Mouse (Mus musculus) cerebellum, adult 11 months (tissue): ENCODE results near the gene Usp47.

ENCODE experiments used
- DNase-seq: peaks from one replicate; pipeline ENCODE4 v3.0.0; 2022

The Usp47 gene

GRCm38 (mm10) chr7:112125625-112126260 is 102.4 kb downstream of the Usp47 start:
- no peak for DNase-seq

GRCm38 (mm10) chr7:112127085-112127637 is 103.9 kb downstream of the Usp47 start:
- no peak for DNase-seq

GRCm38 (mm10) chr7:112127954-112128353 is 104.7 kb downstream of the Usp47 start:
- peak; percentile 48 for DNase-seq

- peak; percentile 38 for DNase-seq
Measured at GRCm38 (mm10) chr7:112128810-112129209, 105.5 kb downstream of the Usp47 start.

- no peak for DNase-seq
Measured at GRCm38 (mm10) chr7:112129851-112130250, 106.5 kb downstream of the Usp47 start.

- DNase-seq: no peak
Measured at GRCm38 (mm10) chr7:112130660-112131059, 107.4 kb downstream of the Usp47 start.

- DNase-seq: no peak
Measured at GRCm38 (mm10) chr7:112132005-112132404, 108.7 kb downstream of the Usp47 start.

- DNase-seq: no peak
Measured at GRCm38 (mm10) chr7:112133277-112133676, 110.0 kb downstream of the Usp47 start.

- no peak for DNase-seq
Measured at GRCm38 (mm10) chr7:112135161-112135560, 111.9 kb downstream of the Usp47 start.

- no peak for DNase-seq
Measured at GRCm38 (mm10) chr7:112136537-112136936, 113.2 kb downstream of the Usp47 start.

GRCm38 (mm10) chr7:112138168-112138508 is 114.8 kb downstream of the Usp47 start:
- DNase-seq: no peak

GRCm38 (mm10) chr7:112138509-112139405 is 115.5 kb downstream of the Usp47 start:
- no peak for DNase-seq

GRCm38 (mm10) chr7:112140725-112141124 is 117.4 kb downstream of the Usp47 start:
- no peak for DNase-seq

- no peak for DNase-seq
Measured at GRCm38 (mm10) chr7:112142616-112143015, 119.3 kb downstream of the Usp47 start.

GRCm38 (mm10) chr7:112143090-112143500 is 119.8 kb downstream of the Usp47 start:
- no peak for DNase-seq

GRCm38 (mm10) chr7:112143978-112144377 is 120.7 kb downstream of the Usp47 start:
- DNase-seq: no peak

GRCm38 (mm10) chr7:112144646-112145179 is 121.4 kb downstream of the Usp47 start:
- no peak for DNase-seq

GRCm38 (mm10) chr7:112147979-112148378 is 124.7 kb downstream of the Usp47 start:
- DNase-seq: no peak

GRCm38 (mm10) chr7:112149113-112149512 is 125.8 kb downstream of the Usp47 start:
- no peak for DNase-seq

- no peak for DNase-seq
Measured at GRCm38 (mm10) chr7:112154445-112154844, 131.1 kb downstream of the Usp47 start.

- DNase-seq: no peak
Measured at GRCm38 (mm10) chr7:112155194-112155593, 131.9 kb downstream of the Usp47 start.

- no peak for DNase-seq
Measured at GRCm38 (mm10) chr7:112157584-112158315, 134.4 kb downstream of the Usp47 start.

- DNase-seq: no peak
Measured at GRCm38 (mm10) chr7:112158316-112158741, 135.0 kb downstream of the Usp47 start.
